Comparison of ENCODE assay signal across 32 mouse cellular contexts in genomic region chr14:32452552-32452951, GRCm38 (mm10). TPM values are rescaled to one million over a fixed set of nuclear protein-coding genes. Genes with fewer than 3 reads are reported as not detected.
A peak's percentile ranks its signal among the peaks of the same experiment; 100 is the strongest.
DNase-seq lines count a peak whose midpoint lies in the region; ATAC-seq and TF ChIP-seq lines count a peak whose summit lies in the region.
"Had no signal": no experiment of that assay in that cellular context is flagged by ENCODE, and none has a peak within 500 bp of the region (broad histone marks: within the 10 kb centered on the region; RNA-seq: fewer than 3 reads in every experiment).

No protein-coding gene starts in this region.

- no peaks in the 10 kb centered on the region for H3K9me3 ChIP-seq in heart, embryonic 10.5 days
- H3K9me3 ChIP-seq in liver, embryonic 11.5 days (ENCODE audit: control insufficient read depth, low read length), result no peaks in the 10 kb centered on the region
- H3K9me3 ChIP-seq in liver, embryonic 12.5 days (replicated peaks), result no peaks in the 10 kb centered on the region
- no peaks in the 10 kb centered on the region for H3K9me3 ChIP-seq in limb, embryonic 10.5 days (replicated peaks)
- H3K9me3 ChIP-seq in lung, postnatal 0 days (ENCODE audit: low read length), result no peaks in the 10 kb centered on the region
- H3K9me3 ChIP-seq: forebrain, embryonic 10.5 days; forebrain, embryonic 13.5 days; G1E; heart, embryonic 13.5 days had no signal

- H3K4me1 ChIP-seq in heart, embryonic 10.5 days, result no peaks in the 10 kb centered on the region
- H3K4me1 ChIP-seq in liver, embryonic 11.5 days (replicated peaks; ENCODE audit: control insufficient read depth, insufficient read depth, low read length), result no peaks in the 10 kb centered on the region
- no peaks in the 10 kb centered on the region for H3K4me1 ChIP-seq in liver, embryonic 12.5 days
- H3K4me1 ChIP-seq in limb, embryonic 10.5 days, result peaks cover 8% of the 10 kb centered on the region
- H3K4me1 ChIP-seq in lung, postnatal 0 days (ENCODE audit: insufficient read depth, low read depth, low read length), result no peaks in the 10 kb centered on the region
- H3K4me1 ChIP-seq: forebrain, embryonic 13.5 days; heart, embryonic 13.5 days had no signal

- no peaks in the 10 kb centered on the region for H3K36me3 ChIP-seq in heart, embryonic 10.5 days
- H3K36me3 ChIP-seq in liver, embryonic 11.5 days (ENCODE audit: control insufficient read depth, insufficient read depth, low read length), result no peaks in the 10 kb centered on the region
- H3K36me3 ChIP-seq in liver, embryonic 12.5 days, result no peaks in the 10 kb centered on the region
- no peaks in the 10 kb centered on the region for H3K36me3 ChIP-seq in limb, embryonic 10.5 days
- H3K36me3 ChIP-seq in lung, postnatal 0 days (ENCODE audit: insufficient read depth, low read length), result no peaks in the 10 kb centered on the region
- H3K36me3 ChIP-seq: forebrain, embryonic 10.5 days; G1E; heart, embryonic 13.5 days had no signal

- peaks cover 63% of the 10 kb centered on the region for H3K27me3 ChIP-seq in heart, embryonic 10.5 days (ENCODE audit: insufficient read depth, poor library complexity, severe bottlenecking)
- peaks cover 13% of the 10 kb centered on the region for H3K27me3 ChIP-seq in liver, embryonic 11.5 days (replicated peaks; ENCODE audit: control insufficient read depth, insufficient read depth, low read length)
- peaks cover 30% of the 10 kb centered on the region for H3K27me3 ChIP-seq in liver, embryonic 12.5 days (replicated peaks)
- peaks cover 57% of the 10 kb centered on the region for H3K27me3 ChIP-seq in limb, embryonic 10.5 days (ENCODE audit: low read depth, poor library complexity, severe bottlenecking)
- H3K27me3 ChIP-seq in lung, postnatal 0 days (replicated peaks; ENCODE audit: insufficient read depth, low read length), result 0 out of 2 replicates have a peak, but pooled peaks cover 3% of the 10 kb centered on the region

- peak; percentile 28 for DNase-seq in heart, embryonic 10.5 days (ENCODE audit: low spot score)
- no peak for DNase-seq in heart, postnatal 25 days (ENCODE audit: low spot score)
- DNase-seq in liver, embryonic 11.5 days (ENCODE audit: low spot score), result peak; percentile 20
- DNase-seq in limb, embryonic 10.5 days (ENCODE audit: low spot score), result peak; percentile 21
- no peak for DNase-seq in lung, postnatal 0 days (ENCODE audit: low spot score)
- DNase-seq: adrenal gland, postnatal 10 days; adrenal gland, postnatal 36 days; B cell, adult 2 months; cerebellum, adult 18-20 months; cerebellum, adult 9-10 months; cerebellum, postnatal 14 days; gastrocnemius, postnatal 10 days; gastrocnemius, postnatal 36 days; heart, postnatal 14 days had no signal

- no peak for TF ChIP-seq CTCF in lung, postnatal 0 days (IDR thresholded peaks at IDR 0.05)

- ATAC-seq in liver, embryonic 11.5 days (replicated peaks; ENCODE audit: low FRiP score), result no peak
- ATAC-seq in liver, embryonic 12.5 days, result no peak
- no peak for ATAC-seq in lung, postnatal 0 days
- ATAC-seq: forebrain, embryonic 13.5 days; forebrain, embryonic 16.5 days; hindbrain, postnatal 0 days; inflammation-experienced regulatory T-cells, adult 6 months; Patski had no signal

- no peak for TF ChIP-seq EP300 in lung, postnatal 0 days (IDR thresholded peaks at IDR 0.05)

- H3K4me2 ChIP-seq in liver, embryonic 11.5 days, result no peak overlapping the region
- no peak overlapping the region for H3K4me2 ChIP-seq in liver, embryonic 12.5 days
- no peak overlapping the region for H3K4me2 ChIP-seq in lung, postnatal 0 days (replicated peaks; ENCODE audit: low read depth, low read length)
- H3K4me2 ChIP-seq: forebrain, embryonic 13.5 days; heart, embryonic 13.5 days; hindbrain, embryonic 14.5 days had no signal

- intact Hi-C loops in heart, postnatal 25 days (cut with DNase I), result no loop called here

- no peak overlapping the region for H3K4me3 ChIP-seq in heart, embryonic 10.5 days
- no peak overlapping the region for H3K4me3 ChIP-seq in liver, embryonic 11.5 days (ENCODE audit: low read depth, low read length)
- H3K4me3 ChIP-seq in liver, embryonic 12.5 days, result no peak overlapping the region
- no peak overlapping the region for H3K4me3 ChIP-seq in limb, embryonic 10.5 days
- no peak overlapping the region for H3K4me3 ChIP-seq in lung, postnatal 0 days (ENCODE audit: low read depth, low read length)
- H3K4me3 ChIP-seq: forebrain, embryonic 10.5 days; forebrain, embryonic 13.5 days; heart, embryonic 13.5 days had no signal

- no peak overlapping the region for H3K9ac ChIP-seq in liver, embryonic 11.5 days (ENCODE audit: low read depth, low read length)
- no peak overlapping the region for H3K9ac ChIP-seq in liver, embryonic 12.5 days
- H3K9ac ChIP-seq in lung, postnatal 0 days (replicated peaks; ENCODE audit: low read depth), result no peak overlapping the region
- H3K9ac ChIP-seq: forebrain, embryonic 13.5 days; heart, embryonic 13.5 days; hindbrain, embryonic 14.5 days had no signal

- no peak overlapping the region for H3K27ac ChIP-seq in heart, embryonic 10.5 days
- no peak overlapping the region for H3K27ac ChIP-seq in liver, embryonic 11.5 days (ENCODE audit: low read depth, low read length)
- no peak overlapping the region for H3K27ac ChIP-seq in liver, embryonic 12.5 days
- no peak overlapping the region for H3K27ac ChIP-seq in limb, embryonic 10.5 days
- no peak overlapping the region for H3K27ac ChIP-seq in lung, postnatal 0 days (ENCODE audit: low read length)
- H3K27ac ChIP-seq: forebrain, embryonic 10.5 days; forebrain, embryonic 13.5 days; heart, embryonic 13.5 days; hindbrain, embryonic 14.5 days; hindbrain, postnatal 0 days had no signal

- WGBS in heart, embryonic 10.5 days, result 7% methylated on average over 4 of the region's 4 CpGs
- 13% methylated on average over 4 of the region's 4 CpGs for WGBS in liver, embryonic 11.5 days
- 12% methylated on average over 4 of the region's 4 CpGs for WGBS in liver, embryonic 12.5 days (ENCODE audit: insufficient replicate concordance)
- 13% methylated on average over 4 of the region's 4 CpGs for WGBS in limb, embryonic 10.5 days
- WGBS in lung, postnatal 0 days, result 7% methylated on average over 4 of the region's 4 CpGs

RNA-seq across cellular contexts. Expression of gene Slc18a3, which starts 12.1 kb away (rescaled TPM):
- 0.06 and 0.24 TPM in 2 replicates for polyA plus RNA-seq in heart, embryonic 10.5 days (2016; fragmentation: Nextera tagmentation; extraction: Ambion mirVana)
- not detected for total RNA-seq in heart, postnatal 25 days (2021)
- 0.14 and 0.22 TPM in 2 replicates for polyA plus RNA-seq in liver, embryonic 11.5 days (2014; fragmentation: Nextera tagmentation; extraction: Ambion mirVana)
- polyA plus RNA-seq in liver, embryonic 12.5 days (2016; fragmentation: Nextera tagmentation; extraction: Ambion mirVana), result 0.05 TPM in 1 of 2 replicates, not detected in the other
- not detected in 2 replicates for polyA plus RNA-seq in limb, embryonic 10.5 days (2016; fragmentation: Nextera tagmentation; extraction: Ambion mirVana)
- 0.07 TPM in 1 of 2 replicates, not detected in the other for polyA plus RNA-seq in lung, postnatal 0 days (2015; fragmentation: Nextera tagmentation; extraction: Ambion mirVana)
- total RNA-seq: adrenal gland, adult 18-20 months; adrenal gland, postnatal 36 days; CH12.LX; G1E; gastrocnemius, adult 18-20 months; gastrocnemius, postnatal 10 days; gastrocnemius, postnatal 36 days; granulocyte monocyte progenitor cell, adult 5-6 weeks; heart, postnatal 14 days; hematopoietic stem cell, adult 5-6 weeks had no signal
- polyA plus RNA-seq: G1E; inflammation-experienced regulatory T-cells, adult 6 months; Patski had no signal

RNA-seq across cellular contexts. Expression of gene Chat, which starts 13.2 kb away (rescaled TPM):
- 0.06 and 0.10 TPM in 2 replicates for polyA plus RNA-seq in heart, embryonic 10.5 days (2016; fragmentation: Nextera tagmentation; extraction: Ambion mirVana)
- not detected for total RNA-seq in heart, postnatal 25 days (2021)
- not detected in 2 replicates for polyA plus RNA-seq in liver, embryonic 11.5 days (2014; fragmentation: Nextera tagmentation; extraction: Ambion mirVana)
- not detected in 2 replicates for polyA plus RNA-seq in liver, embryonic 12.5 days (2016; fragmentation: Nextera tagmentation; extraction: Ambion mirVana)
- polyA plus RNA-seq in limb, embryonic 10.5 days (2016; fragmentation: Nextera tagmentation; extraction: Ambion mirVana), result not detected in 2 replicates
- not detected in 2 replicates for polyA plus RNA-seq in lung, postnatal 0 days (2015; fragmentation: Nextera tagmentation; extraction: Ambion mirVana)
- total RNA-seq: adrenal gland, adult 18-20 months; adrenal gland, postnatal 10 days; adrenal gland, postnatal 36 days; CH12.LX; gastrocnemius, adult 18-20 months; gastrocnemius, postnatal 10 days; gastrocnemius, postnatal 36 days; granulocyte monocyte progenitor cell, adult 5-6 weeks; heart, adult 8-10 months; heart, postnatal 14 days; hematopoietic stem cell, adult 5-6 weeks had no signal
- polyA plus RNA-seq: embryonic facial prominence, embryonic 11.5 days; embryonic facial prominence, embryonic 14.5 days; forebrain, embryonic 10.5 days; G1E; inflammation-experienced regulatory T-cells, adult 6 months; Patski had no signal

Comparison
In these comparisons a context has a peak if more than half of its experiments do, and no peak if none do; other contexts are left out.
1. DNase-seq: peak in heart, embryonic 10.5 days (single experiment), liver, embryonic 11.5 days (single experiment) and limb, embryonic 10.5 days (single experiment); none in heart, postnatal 25 days (single experiment) and lung, postnatal 0 days (single experiment).